In the genomic region with DNA sequence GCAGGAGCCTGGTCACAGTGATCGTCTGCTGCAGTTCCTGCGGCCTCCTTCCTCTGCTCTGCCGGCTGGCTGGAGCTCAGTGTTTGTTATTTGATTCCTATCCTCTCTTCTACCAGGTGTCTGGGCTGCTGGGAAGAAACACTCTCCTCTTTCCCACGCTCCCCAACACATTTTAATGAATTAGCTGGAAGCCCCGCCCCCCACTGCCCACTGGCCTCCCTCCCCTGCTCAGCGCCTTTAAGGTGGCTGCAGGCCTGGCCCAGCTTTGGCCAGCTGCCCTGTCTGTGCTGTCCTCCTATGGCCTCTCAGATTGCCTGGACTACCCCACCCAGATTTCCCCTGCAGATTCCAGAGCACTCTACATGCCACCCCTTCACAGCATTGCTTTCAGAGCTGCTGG, we compare ENCODE assay signal across 8 mouse cellular contexts. TPM values are rescaled to one million over a fixed set of nuclear protein-coding genes. Genes with fewer than 3 reads are reported as not detected.
DNase-seq lines count a peak whose midpoint lies in the region; ATAC-seq and TF ChIP-seq lines count a peak whose summit lies in the region.

No protein-coding gene starts in this region.

- WGBS in hindbrain, embryonic 15.5 days = 3% methylated on average over 6 of the region's 6 CpGs
- WGBS in limb, embryonic 15.5 days = 10% methylated on average over 6 of the region's 6 CpGs
- 28% methylated on average over 6 of the region's 6 CpGs for WGBS in olfactory bulb, adult 2 months
- whole genome bisulfite sequencing in liver, embryonic 11.5 days = 26% methylated on average over 5 of the region's 6 CpGs

- peak overlapping the region; percentile 16; the same call in 1 of the 2 replicates for H3K4me3 ChIP-seq in hindbrain, embryonic 15.5 days
- H3K4me3 ChIP-seq in limb, embryonic 15.5 days = no peak overlapping the region
- H3K4me3 ChIP-seq in olfactory bulb, adult 2 months (ENCODE audit: insufficient read depth, low read depth, low read length) = no peak overlapping the region
- no peak overlapping the region for H3K4me3 ChIP-seq in liver, embryonic 11.5 days (ENCODE audit: low read depth, low read length)

- H3K4me2 ChIP-seq in hindbrain, embryonic 15.5 days = peak overlapping the region; percentile 38
- H3K4me2 ChIP-seq in limb, embryonic 15.5 days = peak overlapping the region; percentile 14
- no peak overlapping the region for H3K4me2 ChIP-seq in liver, embryonic 11.5 days

- H3K27me3 ChIP-seq in hindbrain, embryonic 15.5 days = no peaks in the 10 kb centered on the region
- H3K27me3 ChIP-seq in limb, embryonic 15.5 days = peaks cover 45% of the 10 kb centered on the region
- peaks cover 46% of the 10 kb centered on the region for H3K27me3 ChIP-seq in liver, embryonic 11.5 days (replicated peaks; ENCODE audit: control insufficient read depth, insufficient read depth, low read length)

- no peak for TF ChIP-seq CTCF in olfactory bulb, adult 2 months (IDR thresholded peaks at IDR 0.05; ENCODE audit: insufficient read depth, low read depth, low read length)

- peak overlapping the region; percentile 86 for H3K27ac ChIP-seq in hindbrain, embryonic 15.5 days (replicated peaks)
- peak overlapping the region; percentile 72 for H3K27ac ChIP-seq in limb, embryonic 15.5 days
- H3K27ac ChIP-seq in olfactory bulb, adult 2 months (ENCODE audit: insufficient read depth, low read depth, low read length) = peak overlapping the region; percentile 88
- no peak overlapping the region for H3K27ac ChIP-seq in liver, embryonic 11.5 days (ENCODE audit: low read depth, low read length)

- H3K36me3 ChIP-seq in hindbrain, embryonic 15.5 days = no peaks in the 10 kb centered on the region
- H3K36me3 ChIP-seq in limb, embryonic 15.5 days = no peaks in the 10 kb centered on the region
- H3K36me3 ChIP-seq in liver, embryonic 11.5 days (ENCODE audit: control insufficient read depth, insufficient read depth, low read length) = no peaks in the 10 kb centered on the region

- H3K9me3 ChIP-seq in hindbrain, embryonic 15.5 days = no peaks in the 10 kb centered on the region
- no peaks in the 10 kb centered on the region for H3K9me3 ChIP-seq in limb, embryonic 15.5 days
- no peaks in the 10 kb centered on the region for H3K9me3 ChIP-seq in liver, embryonic 11.5 days (ENCODE audit: control insufficient read depth, low read length)

- peak; percentile 37; the same call in 1 of the 2 replicates for ATAC-seq in hindbrain, embryonic 15.5 days (ENCODE audit: low FRiP score, low read depth)
- ATAC-seq in limb, embryonic 15.5 days (ENCODE audit: insufficient number of reproducible peaks, low FRiP score, low TSS enrichment, low read depth) = peak; percentile 42; the same call in 1 of the 2 replicates
- ATAC-seq in liver, embryonic 11.5 days (replicated peaks; ENCODE audit: low FRiP score) = no peak

- DNase-seq in layer of hippocampus, adult 9-11 months = peak; percentile 43
- DNase-seq in layer of hippocampus, adult 11-12 months (ENCODE audit: low spot score) = no peak
- peak; percentile 77 for DNase-seq in fibroblast of lung, adult 2 months (ENCODE audit: low read depth)
- no peak for DNase-seq in liver, embryonic 11.5 days (ENCODE audit: low spot score)
- no peak for DNase-seq in natural killer cell, adult 2 months (ENCODE audit: low spot score in 2 of 2)

- H3K4me1 ChIP-seq in hindbrain, embryonic 15.5 days (replicated peaks) = peaks cover 49% of the 10 kb centered on the region
- H3K4me1 ChIP-seq in limb, embryonic 15.5 days = peaks cover 57% of the 10 kb centered on the region
- peaks cover 42% of the 10 kb centered on the region for H3K4me1 ChIP-seq in olfactory bulb, adult 2 months (ENCODE audit: control insufficient read depth, insufficient read depth, low read length)
- peaks cover 59% of the 10 kb centered on the region for H3K4me1 ChIP-seq in liver, embryonic 11.5 days (replicated peaks; ENCODE audit: control insufficient read depth, insufficient read depth, low read length)

- no peak for TF ChIP-seq POLR2A in olfactory bulb, adult 2 months (IDR thresholded peaks at IDR 0.05; ENCODE audit: insufficient read depth, low read depth, low read length)

- 0 out of 2 replicates have a peak overlapping the region, but pooled peaks have one; percentile 8 for H3K9ac ChIP-seq in hindbrain, embryonic 15.5 days
- 0 out of 2 replicates have a peak overlapping the region, but pooled peaks have one; percentile 2 for H3K9ac ChIP-seq in limb, embryonic 15.5 days
- no peak overlapping the region for H3K9ac ChIP-seq in liver, embryonic 11.5 days (ENCODE audit: low read depth, low read length)

RNA-seq across cellular contexts. Expression of gene Nrarp, which starts 2.9 kb away (rescaled TPM):
- polyA plus RNA-seq in hindbrain, embryonic 15.5 days (2015; fragmentation: Nextera tagmentation; extraction: Ambion mirVana) = 18.9 and 20.2 TPM in 2 replicates
- polyA plus RNA-seq in limb, embryonic 15.5 days (2015; fragmentation: Nextera tagmentation; extraction: Ambion mirVana) = 28.5 and 33.5 TPM in 2 replicates
- not detected in 2 replicates for polyA plus RNA-seq in olfactory bulb, adult 2 months (2012; ENCODE audit: insufficient read depth, insufficient read length, low replicate concordance, missing spikeins)
- polyA plus RNA-seq in liver, embryonic 11.5 days (2014; fragmentation: Nextera tagmentation; extraction: Ambion mirVana) = 6.5 and 7.6 TPM in 2 replicates

RNA-seq across cellular contexts. Expression of gene Tor4a, which starts 19.0 kb away (rescaled TPM):
- 1.9 and 2.3 TPM in 2 replicates for polyA plus RNA-seq in hindbrain, embryonic 15.5 days (2015; fragmentation: Nextera tagmentation; extraction: Ambion mirVana)
- polyA plus RNA-seq in limb, embryonic 15.5 days (2015; fragmentation: Nextera tagmentation; extraction: Ambion mirVana) = 8.9 and 10.0 TPM in 2 replicates
- not detected in 2 replicates for polyA plus RNA-seq in olfactory bulb, adult 2 months (2012; ENCODE audit: insufficient read depth, insufficient read length, low replicate concordance, missing spikeins)
- polyA plus RNA-seq in liver, embryonic 11.5 days (2014; fragmentation: Nextera tagmentation; extraction: Ambion mirVana) = 12.1 and 13.1 TPM in 2 replicates

RNA-seq across cellular contexts. Expression of gene Nelfb, which starts 33.6 kb away (rescaled TPM):
- polyA plus RNA-seq in hindbrain, embryonic 15.5 days (2015; fragmentation: Nextera tagmentation; extraction: Ambion mirVana) = 108 and 112 TPM in 2 replicates
- polyA plus RNA-seq in limb, embryonic 15.5 days (2015; fragmentation: Nextera tagmentation; extraction: Ambion mirVana) = 114 and 117 TPM in 2 replicates
- polyA plus RNA-seq in olfactory bulb, adult 2 months (2012; ENCODE audit: insufficient read depth, insufficient read length, low replicate concordance, missing spikeins) = not detected in 2 replicates
- polyA plus RNA-seq in liver, embryonic 11.5 days (2014; fragmentation: Nextera tagmentation; extraction: Ambion mirVana) = 85.3 and 86.3 TPM in 2 replicates

RNA-seq across cellular contexts. Expression of gene Stpg3, which starts 36.8 kb away (rescaled TPM):
- not detected in 2 replicates for polyA plus RNA-seq in hindbrain, embryonic 15.5 days (2015; fragmentation: Nextera tagmentation; extraction: Ambion mirVana)
- polyA plus RNA-seq in limb, embryonic 15.5 days (2015; fragmentation: Nextera tagmentation; extraction: Ambion mirVana) = not detected in 2 replicates
- polyA plus RNA-seq in olfactory bulb, adult 2 months (2012; ENCODE audit: insufficient read depth, insufficient read length, low replicate concordance, missing spikeins) = not detected in 2 replicates
- 0.29 TPM in 1 of 2 replicates, not detected in the other for polyA plus RNA-seq in liver, embryonic 11.5 days (2014; fragmentation: Nextera tagmentation; extraction: Ambion mirVana)

RNA-seq across cellular contexts. Expression of gene Fam166a, which starts 40.9 kb away (rescaled TPM):
- 0.70 and 0.72 TPM in 2 replicates for polyA plus RNA-seq in hindbrain, embryonic 15.5 days (2015; fragmentation: Nextera tagmentation; extraction: Ambion mirVana)
- 0.81 TPM in 1 of 2 replicates, not detected in the other for polyA plus RNA-seq in limb, embryonic 15.5 days (2015; fragmentation: Nextera tagmentation; extraction: Ambion mirVana)
- polyA plus RNA-seq in olfactory bulb, adult 2 months (2012; ENCODE audit: insufficient read depth, insufficient read length, low replicate concordance, missing spikeins) = not detected in 2 replicates
- 0.45 TPM in 2 replicates for polyA plus RNA-seq in liver, embryonic 11.5 days (2014; fragmentation: Nextera tagmentation; extraction: Ambion mirVana)

Comparison
In these comparisons a context has a peak if more than half of its experiments do, and no peak if none do; other contexts are left out.
1. DNase-seq: peak in layer of hippocampus, adult 9-11 months (single experiment) and fibroblast of lung, adult 2 months (single experiment); none in layer of hippocampus, adult 11-12 months (single experiment), liver, embryonic 11.5 days (single experiment) and natural killer cell, adult 2 months (0 of 2).